Mouse (Mus musculus) WW6 (cell line): ENCODE data around the gene Gm20458.

Source experiments
- DNase-seq: peaks from one replicate; pipeline ENCODE4 v3.0.0-alpha.2; 2013; ENCODE audit warnings: low read depth, low spot score

Gm20458 gene

GRCm38 (mm10) chr2:164534315-164534714 lies 73.5 kb downstream of the Gm20458 start:
- DNase-seq: no peak

- DNase-seq: no peak
These were observed 76.2 kb downstream of the Gm20458 start for GRCm38 (mm10) chr2:164537003-164537402.
